Mouse (Mus musculus): ENCODE data around the gene Zfhx3. TPM values are rescaled to one million over a fixed set of nuclear protein-coding genes. Genes with fewer than 3 reads are reported as not detected.

Gene Zfhx3
- total and polyA plus RNA-seq, 2 experiments from 2014 or later = 14.9 to 15.3 TPM

- Histone ChIP-seq H3K9ac (replicated peaks; ENCODE audit: low read length) (no peak overlapping the region), H3K27ac (no peak overlapping the region), H3K4me2 (ENCODE audit: low read depth, low read length) (no peak overlapping the region), H3K36me3 (ENCODE audit: insufficient read depth, low read length) (no peaks in the 10 kb centered on the region), H3K27me3 (ENCODE audit: insufficient read depth, low read length) (no peaks in the 10 kb centered on the region), H3K4me3 (ENCODE audit: low read length) (no peak overlapping the region), H3K9me3 (ENCODE audit: low read length) (no peaks in the 10 kb centered on the region), H3K4me1 (ENCODE audit: insufficient read depth, low read length) (peaks cover 5% of the 10 kb centered on the region; the same call in 1 of the 2 replicates)
- no peak for DNase-seq (ENCODE audit: low spot score)
- no peak for ATAC-seq
- TF ChIP-seq CTCF (IDR thresholded peaks at IDR 0.05; ENCODE audit: low read depth) = no peak
- WGBS = 71% methylated on average over 11 of the region's 11 CpGs
Measured at GRCm38 (mm10) chr8:108904288-108904971, 962.0 kb downstream of the Zfhx3 start.

GRCm38 (mm10) chr8:108908066-108908465 is 965.6 kb downstream of the Zfhx3 start:
- TF ChIP-seq CTCF (IDR thresholded peaks at IDR 0.05; ENCODE audit: low read depth) = no peak
- ATAC-seq = no peak
- Histone ChIP-seq H3K4me2 (ENCODE audit: low read depth, low read length) (no peak overlapping the region), H3K4me1 (ENCODE audit: insufficient read depth, low read length) (no peaks in the 10 kb centered on the region), H3K27ac (peak overlapping the region; percentile 41; the same call in 1 of the 2 replicates), H3K9ac (replicated peaks; ENCODE audit: low read length) (no peak overlapping the region), H3K27me3 (ENCODE audit: insufficient read depth, low read length) (no peaks in the 10 kb centered on the region), H3K9me3 (ENCODE audit: low read length) (no peaks in the 10 kb centered on the region), H3K4me3 (ENCODE audit: low read length) (no peak overlapping the region), H3K36me3 (ENCODE audit: insufficient read depth, low read length) (no peaks in the 10 kb centered on the region)
- 67% methylated on average over 9 of the region's 9 CpGs for WGBS
- no peak for DNase-seq (ENCODE audit: low spot score)

- Histone ChIP-seq H3K4me1 (ENCODE audit: insufficient read depth, low read length) (no peaks in the 10 kb centered on the region), H3K27ac (0 out of 2 replicates have a peak overlapping the region, but pooled peaks have one; percentile 41), H3K4me3 (ENCODE audit: low read length) (no peak overlapping the region), H3K27me3 (ENCODE audit: insufficient read depth, low read length) (no peaks in the 10 kb centered on the region), H3K4me2 (ENCODE audit: low read depth, low read length) (no peak overlapping the region), H3K9ac (replicated peaks; ENCODE audit: low read length) (no peak overlapping the region), H3K9me3 (ENCODE audit: low read length) (no peaks in the 10 kb centered on the region), H3K36me3 (ENCODE audit: insufficient read depth, low read length) (no peaks in the 10 kb centered on the region)
- WGBS = 44% methylated on average over 16 of the region's 16 CpGs
- ATAC-seq (no peak), DNase-seq (ENCODE audit: low spot score) (no peak)
- no peak for TF ChIP-seq CTCF (IDR thresholded peaks at IDR 0.05; ENCODE audit: low read depth)
Measured at GRCm38 (mm10) chr8:108908540-108908939, 966.1 kb downstream of the Zfhx3 start.

GRCm38 (mm10) chr8:108909035-108909434 is 966.6 kb downstream of the Zfhx3 start:
- H3K36me3 ChIP-seq (ENCODE audit: insufficient read depth, low read length) = no peaks in the 10 kb centered on the region
- no peak for TF ChIP-seq CTCF (IDR thresholded peaks at IDR 0.05; ENCODE audit: low read depth)
- H3K9ac ChIP-seq (replicated peaks; ENCODE audit: low read length) = no peak overlapping the region
- H3K27ac ChIP-seq = 0 out of 2 replicates have a peak overlapping the region, but pooled peaks have one; percentile 26
- no peaks in the 10 kb centered on the region for H3K4me1 ChIP-seq (ENCODE audit: insufficient read depth, low read length)
- no peak overlapping the region for H3K4me3 ChIP-seq (ENCODE audit: low read length)
- 58% methylated on average over 9 of the region's 9 CpGs for WGBS
- ATAC-seq (no peak), DNase-seq (ENCODE audit: low spot score) (no peak)
- no peak overlapping the region for H3K4me2 ChIP-seq (ENCODE audit: low read depth, low read length)
- no peaks in the 10 kb centered on the region for H3K9me3 ChIP-seq (ENCODE audit: low read length)
- no peaks in the 10 kb centered on the region for H3K27me3 ChIP-seq (ENCODE audit: insufficient read depth, low read length)

GRCm38 (mm10) chr8:108909455-108909854 is 967.0 kb downstream of the Zfhx3 start:
- no peak overlapping the region for H3K4me3 ChIP-seq (ENCODE audit: low read length)
- no peaks in the 10 kb centered on the region for H3K4me1 ChIP-seq (ENCODE audit: insufficient read depth, low read length)
- TF ChIP-seq CTCF (IDR thresholded peaks at IDR 0.05; ENCODE audit: low read depth) = no peak
- 52% methylated on average over 2 of the region's 2 CpGs for WGBS
- no peak overlapping the region for H3K4me2 ChIP-seq (ENCODE audit: low read depth, low read length)
- H3K27ac ChIP-seq = no peak overlapping the region
- DNase-seq (ENCODE audit: low spot score) = no peak
- H3K9ac ChIP-seq (replicated peaks; ENCODE audit: low read length) = no peak overlapping the region
- no peak; the same call in 1 of the 2 replicates for ATAC-seq
- no peaks in the 10 kb centered on the region for H3K36me3 ChIP-seq (ENCODE audit: insufficient read depth, low read length)
- no peaks in the 10 kb centered on the region for H3K9me3 ChIP-seq (ENCODE audit: low read length)
- no peaks in the 10 kb centered on the region for H3K27me3 ChIP-seq (ENCODE audit: insufficient read depth, low read length)

GRCm38 (mm10) chr8:108910843-108911242 is 968.4 kb downstream of the Zfhx3 start:
- DNase-seq (ENCODE audit: low spot score) = no peak
- WGBS = 79% methylated on average over 12 of the region's 12 CpGs

GRCm38 (mm10) chr8:108911511-108911910 is 969.1 kb downstream of the Zfhx3 start:
- Histone ChIP-seq H3K9me3 (ENCODE audit: low read length) (no peaks in the 10 kb centered on the region), H3K4me2 (ENCODE audit: low read depth, low read length) (no peak overlapping the region), H3K27me3 (ENCODE audit: insufficient read depth, low read length) (no peaks in the 10 kb centered on the region), H3K27ac (0 out of 2 replicates have a peak overlapping the region, but pooled peaks have one; percentile 8), H3K9ac (replicated peaks; ENCODE audit: low read length) (no peak overlapping the region), H3K4me3 (ENCODE audit: low read length) (no peak overlapping the region), H3K36me3 (ENCODE audit: insufficient read depth, low read length) (no peaks in the 10 kb centered on the region), H3K4me1 (ENCODE audit: insufficient read depth, low read length) (no peaks in the 10 kb centered on the region)
- WGBS = 5% methylated on average over 6 of the region's 6 CpGs
- DNase-seq (ENCODE audit: low spot score) = peak; percentile 92
- peak; percentile 97 for TF ChIP-seq CTCF (IDR thresholded peaks at IDR 0.05; ENCODE audit: low read depth)
- 0 out of 2 replicates have a peak, but pooled peaks have one; percentile 33 for ATAC-seq

More at GRCm38 (mm10) chr8:108910843-108911242, 968.4 kb downstream of the Zfhx3 start:
- ATAC-seq = 0 out of 2 replicates have a peak, but pooled peaks have one; percentile 24
- TF ChIP-seq CTCF (IDR thresholded peaks at IDR 0.05; ENCODE audit: low read depth) = no peak
- Histone ChIP-seq H3K36me3 (ENCODE audit: insufficient read depth, low read length) (no peaks in the 10 kb centered on the region), H3K4me2 (ENCODE audit: low read depth, low read length) (no peak overlapping the region), H3K9ac (replicated peaks; ENCODE audit: low read length) (no peak overlapping the region), H3K9me3 (ENCODE audit: low read length) (no peaks in the 10 kb centered on the region), H3K27ac (peak overlapping the region; percentile 8; the same call in 1 of the 2 replicates), H3K4me1 (ENCODE audit: insufficient read depth, low read length) (no peaks in the 10 kb centered on the region), H3K27me3 (ENCODE audit: insufficient read depth, low read length) (no peaks in the 10 kb centered on the region), H3K4me3 (ENCODE audit: low read length) (no peak overlapping the region)

Data from hindbrain, postnatal 0 days (tissue).